Mouse (Mus musculus) retina, adult 2 months (tissue): ENCODE measurements around the gene Sfrp2.
A peak's percentile ranks its signal among the peaks of the same experiment; 100 is the strongest.

ENCODE experiments used
- DNase-seq: peaks from one replicate; pipeline ENCODE4 v3.0.0-alpha.2; 2012; ENCODE audit warnings: low read depth, low spot score

The Sfrp2 gene

GRCm38 (mm10) chr3:83765871-83766725 lies at the start of gene Sfrp2:
TSS of gene Sfrp2 (plus strand) at chr3:83766321.
- no peak for DNase-seq

GRCm38 (mm10) chr3:83717643-83718231 lies 48.4 kb upstream of the Sfrp2 start:
- no peak for DNase-seq

GRCm38 (mm10) chr3:83718662-83719061 lies 47.5 kb upstream of the Sfrp2 start:
- no peak for DNase-seq

GRCm38 (mm10) chr3:83728223-83728622 lies 37.9 kb upstream of the Sfrp2 start:
- DNase-seq, result no peak

GRCm38 (mm10) chr3:83728675-83729390 lies 37.3 kb upstream of the Sfrp2 start:
- DNase-seq, result no peak

GRCm38 (mm10) chr3:83733985-83734384 lies 32.1 kb upstream of the Sfrp2 start:
- no peak for DNase-seq

- no peak for DNase-seq
These were observed 29.1 kb upstream of the Sfrp2 start for GRCm38 (mm10) chr3:83736980-83737379.

GRCm38 (mm10) chr3:83740246-83740645 lies 25.9 kb upstream of the Sfrp2 start:
- no peak for DNase-seq

GRCm38 (mm10) chr3:83747276-83747675 lies 18.8 kb upstream of the Sfrp2 start:
- DNase-seq, result no peak

- no peak for DNase-seq
These were observed 18.2 kb upstream of the Sfrp2 start for GRCm38 (mm10) chr3:83747895-83748294.

GRCm38 (mm10) chr3:83751625-83752024 lies 14.5 kb upstream of the Sfrp2 start:
- no peak for DNase-seq

GRCm38 (mm10) chr3:83752196-83752595 lies 13.9 kb upstream of the Sfrp2 start:
- no peak for DNase-seq

GRCm38 (mm10) chr3:83755043-83755635 lies 11.0 kb upstream of the Sfrp2 start:
- no peak for DNase-seq

GRCm38 (mm10) chr3:83755666-83756065 lies 10.5 kb upstream of the Sfrp2 start:
- no peak for DNase-seq

GRCm38 (mm10) chr3:83762361-83762760 lies 3.8 kb upstream of the Sfrp2 start:
- no peak for DNase-seq

GRCm38 (mm10) chr3:83763551-83764548 lies 2.3 kb upstream of the Sfrp2 start:
- peak; percentile 9 for DNase-seq

GRCm38 (mm10) chr3:83766726-83767070 lies 577 bp downstream of the Sfrp2 start:
- no peak for DNase-seq

GRCm38 (mm10) chr3:83767121-83767520 lies 1.0 kb downstream of the Sfrp2 start:
- DNase-seq, result no peak

GRCm38 (mm10) chr3:83768293-83769035 lies 2.3 kb downstream of the Sfrp2 start:
- no peak for DNase-seq

- no peak for DNase-seq
These were observed 2.9 kb downstream of the Sfrp2 start for GRCm38 (mm10) chr3:83769036-83769410.
